Mouse (Mus musculus): Measurements from ENCODE around the gene Rpl6.

The Rpl6 gene

GRCm38 (mm10) chr5:121204132-121205089 is at the start of gene Rpl6:
TSS of gene Rpl6 (plus strand) at chr5:121204481.
- peak; percentile 71 for DNase-seq (ENCODE audit: low spot score)

DNA sequence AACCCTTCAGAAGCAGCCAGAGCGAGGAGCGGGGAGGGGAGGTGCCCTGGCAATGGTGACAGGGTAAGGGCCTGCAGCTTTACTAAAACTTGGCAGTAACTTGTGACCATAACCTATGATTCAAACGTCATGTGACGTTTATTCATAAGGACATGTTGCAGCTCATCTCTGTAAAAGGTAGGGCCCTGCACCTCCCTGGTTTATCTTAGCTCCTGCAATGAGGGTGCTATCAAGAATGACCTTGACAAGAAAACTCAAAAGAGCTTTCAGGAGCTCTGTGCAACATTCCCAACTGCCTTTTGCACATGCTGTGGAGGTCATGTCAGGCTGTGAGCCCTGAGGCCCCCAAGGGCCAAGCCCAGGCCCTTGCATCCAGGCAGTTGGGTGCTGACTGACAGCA is 48.2 kb upstream of the Rpl6 start:
- DNase-seq (ENCODE audit: low spot score): no peak

- no peak for DNase-seq (ENCODE audit: low spot score)
These were observed 47.3 kb upstream of the Rpl6 start for GRCm38 (mm10) chr5:121157017-121157416.

- DNase-seq (ENCODE audit: low spot score): no peak
These were observed 46.8 kb upstream of the Rpl6 start for GRCm38 (mm10) chr5:121157489-121157888.

GRCm38 (mm10) chr5:121158966-121159365 is 45.3 kb upstream of the Rpl6 start:
- DNase-seq (ENCODE audit: low spot score): no peak

GRCm38 (mm10) chr5:121162285-121162684 is 42.0 kb upstream of the Rpl6 start:
- DNase-seq (ENCODE audit: low spot score): no peak

- DNase-seq (ENCODE audit: low spot score): no peak
These were observed 41.4 kb upstream of the Rpl6 start for GRCm38 (mm10) chr5:121162923-121163322.

GRCm38 (mm10) chr5:121166884-121167283 is 37.4 kb upstream of the Rpl6 start:
- DNase-seq (ENCODE audit: low spot score): no peak

DNA sequence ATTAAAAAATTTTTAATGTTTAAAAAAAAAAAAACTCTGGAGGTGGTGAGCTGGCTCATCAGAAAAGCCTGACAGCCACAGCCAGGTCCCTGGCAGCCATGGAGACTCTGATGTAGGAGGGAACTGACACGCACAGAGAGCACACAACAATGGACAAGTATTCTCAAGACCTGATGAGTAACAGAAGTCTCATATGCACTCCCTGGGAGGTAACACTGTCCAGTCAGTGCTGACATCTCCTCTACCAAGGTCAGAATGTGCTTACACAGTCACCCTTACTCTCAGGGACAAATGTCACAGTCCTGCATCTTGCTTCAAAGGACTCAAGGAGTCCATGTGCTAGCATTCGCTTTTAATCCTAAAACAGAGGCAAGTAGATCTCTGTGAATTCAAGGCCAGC is 34.7 kb upstream of the Rpl6 start:
- DNase-seq (ENCODE audit: low spot score): no peak

- no peak for DNase-seq (ENCODE audit: low spot score)
These were observed 31.4 kb upstream of the Rpl6 start for GRCm38 (mm10) chr5:121172835-121173234.

DNA sequence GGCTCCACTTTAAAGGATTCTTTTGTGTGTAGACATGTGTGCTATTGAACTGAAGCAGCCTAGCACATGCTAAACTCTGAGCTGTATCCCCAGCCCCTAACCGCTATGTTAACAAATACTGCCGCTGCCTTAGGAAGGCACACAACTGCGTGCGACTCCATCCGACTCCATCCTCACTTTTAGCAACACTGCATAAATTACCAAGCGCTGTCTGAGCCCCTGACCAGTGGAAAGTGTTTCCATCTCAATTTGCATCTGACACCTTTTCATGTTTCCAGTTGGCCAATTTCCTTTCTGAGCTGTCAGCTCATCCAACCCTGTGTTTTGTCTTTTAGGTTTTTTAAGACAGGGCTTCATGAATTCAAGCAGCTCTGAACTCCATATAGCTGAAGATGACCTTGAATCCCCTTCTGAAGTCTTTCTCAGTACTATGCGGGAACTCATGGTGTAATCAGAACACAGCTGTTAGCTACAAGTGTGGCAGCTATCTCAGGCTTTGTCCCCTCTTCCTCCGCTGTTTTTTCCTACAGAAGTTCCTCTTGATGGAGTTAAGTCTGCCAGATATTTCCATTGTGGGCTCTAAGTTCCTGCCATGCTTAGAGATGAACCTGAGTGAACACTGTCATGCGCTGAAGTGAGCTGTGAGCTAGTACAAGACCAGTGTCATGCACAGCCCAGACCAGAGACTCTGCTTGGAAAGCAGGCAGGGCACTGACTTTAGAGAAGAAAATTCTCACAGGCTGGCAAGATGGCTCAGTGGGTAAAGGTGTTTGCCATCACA is 25.0 kb upstream of the Rpl6 start:
- no peak for DNase-seq (ENCODE audit: low spot score)

DNA sequence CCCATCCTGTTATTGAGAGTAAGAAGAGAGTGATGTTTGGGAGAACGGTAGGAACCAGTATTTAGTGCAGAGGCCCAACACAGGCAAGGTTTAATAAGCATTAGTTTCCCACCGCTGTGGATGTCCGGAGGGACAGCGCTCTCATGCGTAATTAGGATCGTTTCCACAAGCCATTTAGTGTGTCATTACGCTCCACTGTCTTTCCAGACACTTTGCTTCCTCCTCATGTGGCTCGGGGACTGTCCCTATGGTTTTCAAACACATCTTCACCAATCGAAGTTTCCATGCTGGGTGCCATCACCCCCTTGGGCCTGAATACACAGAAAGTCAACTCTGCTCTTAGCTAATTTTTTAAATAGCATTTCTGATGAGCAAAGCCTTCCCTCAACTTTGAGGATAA is 21.0 kb upstream of the Rpl6 start:
- DNase-seq (ENCODE audit: low spot score): no peak

DNA sequence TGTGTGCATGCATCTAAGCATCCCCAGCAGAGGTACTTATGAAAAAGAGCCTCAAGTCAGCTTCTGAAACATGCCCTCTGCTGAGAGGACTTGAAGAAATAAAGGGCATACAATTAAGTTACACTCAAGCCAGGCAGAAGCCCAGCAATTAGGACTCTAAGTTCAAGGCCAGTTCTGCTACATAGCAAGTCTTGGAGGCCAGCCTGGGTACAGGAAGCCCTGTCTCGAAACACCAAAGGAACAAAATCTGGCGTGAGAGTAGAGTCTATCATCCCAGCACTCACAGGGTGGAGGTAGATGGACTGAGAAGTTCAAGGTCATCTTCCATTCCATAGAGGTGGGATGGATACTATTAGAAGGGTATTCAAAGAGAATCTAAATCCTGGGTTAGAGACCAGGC is 19.9 kb upstream of the Rpl6 start:
- DNase-seq (ENCODE audit: low spot score): no peak

- no peak for DNase-seq (ENCODE audit: low spot score)
These were observed 19.2 kb upstream of the Rpl6 start for GRCm38 (mm10) chr5:121184945-121185551.

GRCm38 (mm10) chr5:121187580-121188001 is 16.7 kb upstream of the Rpl6 start:
- peak; percentile 32 for DNase-seq (ENCODE audit: low spot score)

GRCm38 (mm10) chr5:121188265-121188664 is 16.0 kb upstream of the Rpl6 start:
- no peak for DNase-seq (ENCODE audit: low spot score)

GRCm38 (mm10) chr5:121189182-121189581 is 15.1 kb upstream of the Rpl6 start:
- no peak for DNase-seq (ENCODE audit: low spot score)

DNA sequence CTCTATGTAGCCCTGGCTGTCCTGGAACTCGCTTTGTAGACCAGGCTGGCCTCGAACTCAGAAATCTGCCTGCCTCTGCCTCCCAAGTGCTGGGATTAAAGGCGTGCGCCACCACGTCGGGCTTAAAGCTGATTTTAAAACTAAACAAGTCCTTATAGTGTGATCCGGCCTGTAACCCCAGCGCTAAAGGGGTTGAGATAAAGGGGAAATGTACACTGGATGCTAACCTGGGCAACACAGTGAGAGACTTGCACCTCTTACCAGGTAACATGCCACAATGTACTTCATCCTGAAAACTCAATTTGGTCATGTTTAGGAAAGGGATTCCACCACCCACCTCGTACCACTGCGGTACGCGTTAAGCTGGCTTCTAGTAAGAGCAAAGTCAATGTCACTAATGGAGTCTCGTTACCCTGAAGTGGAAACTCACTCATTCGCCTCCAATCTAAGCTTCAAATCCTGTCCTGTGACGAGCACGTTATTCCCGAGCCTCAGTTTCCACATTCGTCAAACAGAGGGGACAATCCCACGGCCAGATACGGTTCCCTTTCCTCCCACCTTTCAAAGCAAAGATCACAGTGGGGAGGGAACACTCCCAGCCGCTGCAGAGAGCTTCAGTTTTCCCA is 14.0 kb upstream of the Rpl6 start:
- DNase-seq (ENCODE audit: low spot score): no peak

DNA sequence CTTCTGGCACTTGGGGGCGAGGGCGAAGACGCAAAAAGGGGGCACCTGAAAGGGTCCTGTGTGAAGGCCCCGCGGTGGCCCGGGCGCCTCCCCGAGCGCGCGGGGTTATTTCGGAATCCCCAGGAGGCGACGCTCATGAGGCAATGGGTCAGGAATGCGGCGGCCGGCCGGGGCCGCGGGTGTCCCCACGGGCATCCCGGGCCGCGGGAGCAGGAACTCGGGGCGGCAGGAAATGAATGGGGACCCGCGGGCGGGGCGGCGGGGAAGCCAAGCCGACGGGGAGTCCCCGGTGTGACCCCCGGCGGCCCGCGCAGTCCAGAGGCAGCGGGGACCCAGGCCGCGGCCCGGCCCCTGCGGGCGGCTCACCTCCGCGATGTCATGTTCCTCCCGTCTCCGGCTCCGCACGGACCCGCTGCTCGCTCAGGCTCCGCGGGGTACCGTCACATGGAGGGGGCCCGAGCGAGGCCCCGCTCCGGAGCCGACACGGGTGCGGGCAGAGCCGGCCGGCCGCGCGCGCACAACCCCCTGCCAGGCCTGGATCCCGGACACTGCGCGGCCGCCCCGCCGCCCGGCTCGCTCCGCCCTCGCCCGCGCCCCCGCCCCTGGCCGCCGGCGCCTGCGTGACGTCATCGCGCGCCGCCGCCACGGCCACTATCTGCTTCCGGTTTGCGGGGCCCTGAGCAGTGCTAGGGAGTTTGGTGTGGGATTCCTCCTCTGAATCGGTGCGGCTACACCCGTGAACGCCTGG is 13.3 kb upstream of the Rpl6 start, which contains the start of gene Ptpn11:
TSS of gene Ptpn11 (minus strand) at position 562 of the 748 bp plus-strand sequence.
- peak; percentile 66 for DNase-seq (ENCODE audit: low spot score)

- no peak for DNase-seq (ENCODE audit: low spot score)
These were observed 12.7 kb upstream of the Rpl6 start for GRCm38 (mm10) chr5:121191584-121191906.

GRCm38 (mm10) chr5:121194173-121194572 is 10.1 kb upstream of the Rpl6 start:
- DNase-seq (ENCODE audit: low spot score): no peak

Data from ovary, adult 18-20 months (tissue).